Mouse (Mus musculus) small intestine, adult 2 months (tissue): ENCODE data around the gene S100a1. TPM values are rescaled to one million over a fixed set of nuclear protein-coding genes. Genes with fewer than 3 reads are reported as not detected.

Experiments used
- H3K27ac ChIP-seq: fragments of 200-500 bp; 2 replicates; pipeline ENCODE4 v1.5.1; 2012; ENCODE audit warnings: low read depth, low read length, control low read depth, inconsistent platforms; ENCODE audit not compliant: insufficient read depth
- H3K27me3 ChIP-seq: fragments of 200-500 bp; 2 replicates; pipeline ENCODE4 v1.6.1; 2012; ENCODE audit warnings: mild to moderate bottlenecking, moderate library complexity, low read length, inconsistent platforms; ENCODE audit not compliant: control insufficient read depth, insufficient read depth
- H3K36me3 ChIP-seq: fragments of 200-500 bp; 2 replicates; pipeline ENCODE4 v1.6.1; 2012; ENCODE audit warnings: mild to moderate bottlenecking, low read length, control low read depth, inconsistent platforms; ENCODE audit not compliant: control insufficient read depth, insufficient read depth
- H3K4me1 ChIP-seq: fragments of 200-500 bp; 2 replicates; pipeline ENCODE4 v1.6.1; 2012; ENCODE audit warnings: low read length, inconsistent platforms, mixed read lengths; ENCODE audit not compliant: control insufficient read depth, insufficient read depth, insufficient read length
- H3K4me3 ChIP-seq: fragments of 200-500 bp; 2 replicates; pipeline ENCODE4 v1.5.1; 2012; ENCODE audit warnings: low read depth, mild to moderate bottlenecking, control low read depth, inconsistent platforms, low read length, moderate library complexity
- CTCF ChIP-seq: fragments of 200-500 bp; IDR thresholded peaks from 2 replicates; pipeline ENCODE4 v1.5.1; 2012; ENCODE audit warnings: low read depth, mild to moderate bottlenecking, control low read depth, inconsistent platforms, low read length, moderate library complexity, mixed read lengths; ENCODE audit not compliant: insufficient replicate concordance, insufficient read length; ENCODE audit errors: extremely low read depth
- POLR2A ChIP-seq: fragments of 200-500 bp; IDR thresholded peaks from 2 replicates; pipeline ENCODE4 v1.6.1; 2012; ENCODE audit warnings: low read depth, mild to moderate bottlenecking, control low read depth, inconsistent platforms, low read length, moderate library complexity
- WGBS: fragments of 180-500 bp; shearing (Covaris S2); methylation state at CpG from one replicate; pipeline ENCODE4 v1.1.7; 2018; 5-methylcytosine and 5-hydroxymethylcytosine counted together
- polyA plus RNA-seq: library from polyadenylated mRNA; depleted of rRNA; stranded (reverse); fragments of >200 nt; gene quantifications from 2 replicates; pipeline ENCODE4 v1.2.3, GENCODE M21; 2012

Gene S100a1
- polyA plus RNA-seq, 1 experiment = 20.2 TPM

- TF ChIP-seq CTCF (no peak), POLR2A (no peak)
- Histone ChIP-seq H3K36me3 (peaks cover 4% of the 10 kb centered on the region), H3K4me3 (no peak overlapping the region), H3K4me1 (peaks cover 8% of the 10 kb centered on the region; the same call in 1 of the 2 replicates), H3K27ac (no peak overlapping the region), H3K27me3 (no peaks in the 10 kb centered on the region)
- 91% methylated on average over 5 of the region's 5 CpGs for WGBS
These were observed 1.9 kb downstream of the S100a1 start for GRCm38 (mm10) chr3:90512276-90512675.

- H3K4me1 ChIP-seq = 0 out of 2 replicates have a peak, but pooled peaks cover 2% of the 10 kb centered on the region
- H3K4me3 ChIP-seq = no peak overlapping the region
- 3% methylated on average over 2 of the region's 2 CpGs for WGBS
- H3K27ac ChIP-seq = peak overlapping the region; percentile 83
- H3K27me3 ChIP-seq = no peaks in the 10 kb centered on the region
- no peak for TF ChIP-seq CTCF
- TF ChIP-seq POLR2A = no peak
- peaks cover 20% of the 10 kb centered on the region for H3K36me3 ChIP-seq
These were observed 4.5 kb downstream of the S100a1 start for GRCm38 (mm10) chr3:90509747-90510123.

GRCm38 (mm10) chr3:90508950-90509746 lies 5.0 kb downstream of the S100a1 start, which contains the start of gene Chtop:
Gene Chtop (minus strand): TSS chr3:90509498.
- H3K27me3 ChIP-seq = no peaks in the 10 kb centered on the region
- peak within 1 kb of the TSS; percentile 70 for H3K4me3 ChIP-seq
- peak within 1 kb of the TSS; percentile 84 for H3K27ac ChIP-seq
- no peak for TF ChIP-seq CTCF
- 0 out of 2 replicates have a peak, but pooled peaks have one; percentile 13 for TF ChIP-seq POLR2A
- 0 out of 2 replicates have a peak, but pooled peaks cover 2% of the 10 kb centered on the region for H3K4me1 ChIP-seq
- peaks cover 22% of the 10 kb centered on the region for H3K36me3 ChIP-seq
- WGBS = under 1% methylated on average over 66 of the region's 66 CpGs

GRCm38 (mm10) chr3:90508287-90508949 lies 5.8 kb downstream of the S100a1 start:
- WGBS = 1% methylated on average over 20 of the region's 20 CpGs
- H3K36me3 ChIP-seq = peaks cover 27% of the 10 kb centered on the region
- 0 out of 2 replicates have a peak, but pooled peaks cover 2% of the 10 kb centered on the region for H3K4me1 ChIP-seq
- no peaks in the 10 kb centered on the region for H3K27me3 ChIP-seq
- no peak for TF ChIP-seq POLR2A
- TF ChIP-seq CTCF = no peak
- peak overlapping the region; percentile 84 for H3K27ac ChIP-seq
- peak overlapping the region; percentile 70 for H3K4me3 ChIP-seq

GRCm38 (mm10) chr3:90506362-90506761 lies 7.8 kb downstream of the S100a1 start:
- Histone ChIP-seq H3K36me3 (peaks cover 46% of the 10 kb centered on the region), H3K27ac (no peak overlapping the region), H3K4me3 (no peak overlapping the region), H3K27me3 (no peaks in the 10 kb centered on the region), H3K4me1 (0 out of 2 replicates have a peak, but pooled peaks cover 2% of the 10 kb centered on the region)
- WGBS = 56% methylated on average over 3 of the region's 3 CpGs
- no peak for TF ChIP-seq CTCF
- TF ChIP-seq POLR2A = no peak

GRCm38 (mm10) chr3:90505216-90505615 lies 9.0 kb downstream of the S100a1 start:
- Histone ChIP-seq H3K27ac (no peak overlapping the region), H3K4me1 (0 out of 2 replicates have a peak, but pooled peaks cover 2% of the 10 kb centered on the region), H3K4me3 (no peak overlapping the region), H3K27me3 (no peaks in the 10 kb centered on the region), H3K36me3 (peaks cover 52% of the 10 kb centered on the region)
- WGBS = 95% methylated on average over 5 of the region's 5 CpGs
- TF ChIP-seq POLR2A (no peak), CTCF (no peak)

- H3K27me3 ChIP-seq = no peaks in the 10 kb centered on the region
- no peak overlapping the region for H3K27ac ChIP-seq
- no peak overlapping the region for H3K4me3 ChIP-seq
- 0 out of 2 replicates have a peak, but pooled peaks cover 2% of the 10 kb centered on the region for H3K4me1 ChIP-seq
- 78% methylated on average over 4 of the region's 4 CpGs for WGBS
- H3K36me3 ChIP-seq = peaks cover 63% of the 10 kb centered on the region
- TF ChIP-seq POLR2A (no peak), CTCF (no peak)
These were observed 10.7 kb downstream of the S100a1 start for GRCm38 (mm10) chr3:90503444-90503843.
